Mouse (Mus musculus) mature B cell (primary cell): ENCODE results near the gene Gdi1.
"Not testable (repeated sequence)": the region's sequence is repeated elsewhere in the genome, so short reads cannot be mapped to it uniquely, and the experiment has no call there.

ENCODE experiments used
- in situ Hi-C: fragments of 300-500 bp; cut with MboI; formaldehyde crosslinking; loops from 2 replicates; pipeline ENCODE4 v1.14.3; 2019

The Gdi1 gene

DNA sequence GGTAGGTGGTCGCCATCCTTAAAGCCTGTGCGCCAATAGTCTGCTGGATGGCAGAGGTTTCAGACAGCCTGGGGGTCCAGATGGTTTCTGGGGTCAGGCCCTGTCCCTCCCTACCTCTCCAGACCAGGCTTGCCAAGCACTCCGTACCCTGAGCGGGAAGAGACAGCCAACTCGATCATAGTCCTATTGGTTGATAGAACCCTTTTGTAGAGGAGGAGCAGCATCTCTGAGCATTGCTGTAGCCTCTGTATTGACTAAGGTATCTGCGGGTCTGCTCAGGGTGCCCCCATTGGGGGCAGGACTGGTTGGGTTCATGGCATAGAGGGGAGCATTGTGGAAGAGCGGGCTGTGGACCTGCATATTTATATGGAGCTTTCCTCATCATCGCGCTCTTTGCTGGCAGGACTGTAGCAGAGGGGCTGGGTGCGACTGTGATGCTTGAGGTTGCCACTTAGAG, 24.4 kb downstream of the Gdi1 start:
- in situ Hi-C loops: no loop called here

GRCm38 (mm10) chrX:74330166-74330930, 25.6 kb downstream of the Gdi1 start:
- in situ Hi-C loops: no loop called here

DNA sequence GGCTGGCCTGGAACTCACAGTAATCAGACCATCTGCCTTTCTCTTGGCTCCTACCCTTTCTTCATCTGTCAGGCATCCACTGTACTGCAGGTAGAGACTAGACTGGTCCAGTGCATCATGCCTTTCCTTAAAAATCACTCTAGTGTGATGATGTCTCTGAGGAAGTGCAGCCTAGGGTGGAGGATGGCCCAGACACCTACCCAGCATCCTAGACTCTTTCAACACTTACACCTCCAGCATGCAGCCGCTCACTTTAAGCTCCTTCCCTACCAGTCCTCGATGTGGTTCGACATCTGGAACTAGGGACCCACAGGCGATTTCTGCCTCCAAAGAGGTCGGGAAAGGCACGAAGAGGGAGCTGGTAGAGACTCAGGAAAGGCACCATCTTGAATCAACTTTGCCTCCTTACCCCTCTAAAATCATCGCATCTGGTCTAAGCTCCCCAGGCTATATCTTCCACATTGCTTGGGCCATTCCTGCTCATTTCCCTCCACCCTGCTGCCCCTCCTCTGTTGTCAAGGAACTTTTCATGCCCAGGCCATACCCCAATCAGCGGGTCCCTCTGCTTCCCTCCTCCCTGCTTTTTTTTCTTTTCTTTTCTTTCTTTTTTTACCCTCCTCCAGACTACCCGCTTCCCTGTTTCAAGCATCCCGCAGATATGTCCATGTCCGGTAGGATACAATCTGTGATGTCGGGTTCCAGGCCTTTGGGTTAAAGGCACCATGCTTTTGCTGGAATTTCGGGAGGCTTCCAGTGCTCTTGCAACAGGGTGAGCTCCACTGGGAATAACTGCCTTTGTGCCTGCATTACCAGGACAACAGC, 48.1 kb downstream of the Gdi1 start:
- in situ Hi-C loops: no loop called here

DNA sequence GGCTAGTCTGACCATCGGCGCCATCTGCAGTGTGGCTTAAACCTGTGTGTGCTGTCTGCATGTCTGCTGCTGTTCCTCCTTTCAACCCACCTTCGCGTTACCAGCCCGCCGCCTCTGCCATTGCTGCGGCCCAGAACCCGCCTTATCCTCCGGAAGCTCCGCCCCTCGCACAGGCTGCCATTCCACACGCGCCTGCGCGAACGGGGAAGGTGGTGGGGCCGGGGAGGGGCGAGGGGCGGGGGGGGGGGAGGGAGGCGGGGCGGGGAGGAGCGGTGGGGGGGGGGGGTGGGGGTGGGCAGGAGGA, 48.6 kb downstream of the Gdi1 start, which contains the start of gene Lage3:
Gene Lage3 (minus strand): TSS at position 152 of the 304 bp plus-strand sequence.
- in situ Hi-C loops: no loop called here

DNA sequence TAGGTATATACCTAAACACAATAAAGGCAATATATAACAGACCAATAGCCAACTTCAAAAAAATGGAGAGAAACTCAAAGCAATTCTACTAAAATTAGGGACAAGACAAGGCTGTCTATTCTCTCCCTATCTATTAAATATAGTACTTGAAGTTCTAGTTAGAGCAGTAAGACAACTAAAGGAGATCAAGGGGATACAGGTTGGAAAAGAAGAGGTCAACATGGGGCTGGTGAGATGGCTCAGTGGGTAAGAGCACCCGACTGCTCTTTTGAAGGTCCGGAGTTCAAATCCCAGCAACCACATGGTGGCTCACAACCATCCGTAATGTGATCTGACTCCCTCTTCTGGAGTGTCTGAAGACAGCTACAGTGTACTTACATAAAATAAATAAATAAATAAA, 52.3 kb downstream of the Gdi1 start:
- in situ Hi-C loops: not testable (repeated sequence)

DNA sequence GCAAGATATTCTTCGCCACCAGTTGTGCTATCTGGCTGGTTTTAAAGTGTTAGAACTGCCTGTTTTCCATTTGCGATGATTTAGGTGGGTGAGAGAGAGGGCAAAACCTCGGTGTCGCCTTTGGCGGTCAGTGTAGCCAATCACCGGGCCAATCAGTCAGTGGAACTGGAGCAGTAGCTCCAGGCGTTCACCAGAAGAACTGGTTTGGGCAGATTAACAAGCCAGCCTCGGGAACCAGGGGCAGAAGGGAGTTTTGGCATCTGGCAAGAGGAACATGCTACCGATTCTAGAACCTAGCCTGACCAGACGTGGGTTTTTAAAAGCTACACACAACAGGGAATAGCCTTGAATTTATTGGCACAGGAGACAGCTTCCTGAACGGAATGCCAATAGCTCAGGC, 54.4 kb downstream of the Gdi1 start:
- in situ Hi-C loops: no loop called here
